Mouse (Mus musculus) stomach, embryonic 14.5 days (tissue): ENCODE measurements around the gene Knstrn. TPM values are rescaled to one million over a fixed set of nuclear protein-coding genes. Genes with fewer than 3 reads are reported as not detected.

Source experiments
- ATAC-seq: fragments of 200-750 bp; cut with Nextera tagmentation; 2 replicates; pipeline ENCODE4 v1.8.0; 2017; ENCODE audit warnings: low read depth, moderate TSS enrichment; ENCODE audit not compliant: insufficient number of reproducible peaks, insufficient read depth, low FRiP score
- H3K27ac ChIP-seq: fragments of 300-500 bp; sonication (generic); 2 replicates; pipeline ENCODE4 v1.5.1; 2014; ENCODE audit warnings: mild to moderate bottlenecking, low read length, moderate library complexity, mixed read lengths
- H3K27me3 ChIP-seq: fragments of 300-500 bp; sonication (generic); 2 replicates; pipeline ENCODE4 v1.6.1; 2014; ENCODE audit warnings: low read length, control low read depth, mixed read lengths; ENCODE audit not compliant: control insufficient read depth, insufficient read depth
- H3K36me3 ChIP-seq: fragments of 300-500 bp; sonication (generic); 2 replicates; pipeline ENCODE4 v1.6.1; 2014; ENCODE audit warnings: mild to moderate bottlenecking, control low read depth, low read length, moderate library complexity, mixed read lengths; ENCODE audit not compliant: control insufficient read depth, insufficient read depth
- H3K4me1 ChIP-seq: fragments of 300-500 bp; sonication (generic); 2 replicates; pipeline ENCODE4 v1.6.1; 2014; ENCODE audit warnings: low read length, control low read depth, mixed read lengths; ENCODE audit not compliant: control insufficient read depth, insufficient read depth
- H3K4me2 ChIP-seq: fragments of 300-500 bp; sonication (generic); replicated peaks from 2 replicates; pipeline ENCODE4 v1.6.1; 2014; ENCODE audit warnings: low read depth, low read length, control low read depth
- H3K4me3 ChIP-seq: fragments of 300-500 bp; sonication (generic); 2 replicates; pipeline ENCODE4 v1.5.1; 2014; ENCODE audit warnings: low read depth, low read length, control low read depth
- H3K9ac ChIP-seq: fragments of 300-500 bp; sonication (generic); replicated peaks from 2 replicates; pipeline ENCODE4 v1.6.1; 2014; ENCODE audit warnings: low read depth, mild to moderate bottlenecking, control low read depth, low read length, moderate library complexity, mixed read lengths
- H3K9me3 ChIP-seq: fragments of 300-500 bp; sonication (generic); 2 replicates; pipeline ENCODE4 v1.6.1; 2016; ENCODE audit warnings: low read depth, low read length, control low read depth; ENCODE audit not compliant: control insufficient read depth
- WGBS: fragments of 180-500 bp; shearing (Covaris S2); extraction: QIAGEN DNeasy Blood & Tissue Kit; methylation state at CpG from one replicate; pipeline ENCODE4 v1.1.7; 2014; 5-methylcytosine and 5-hydroxymethylcytosine counted together
- polyA plus RNA-seq: library from polyadenylated mRNA; unstranded; fragments of >200 nt; fragmentation: Nextera tagmentation; extraction: Ambion mirVana; gene quantifications from 2 replicates; pipeline ENCODE4 v1.2.1, GENCODE M21; 2014

Knstrn gene
- polyA plus RNA-seq, 1 experiment from 2014 or later, result 105 TPM

- 1% methylated on average over 13 of the region's 13 CpGs for WGBS
- no peak for ATAC-seq
- Histone ChIP-seq H3K27ac (no peak overlapping the region), H3K4me3 (peak overlapping the region; percentile 40), H3K9me3 (no peaks in the 10 kb centered on the region), H3K4me1 (peaks cover 21% of the 10 kb centered on the region; the same call in 1 of the 2 replicates), H3K9ac (0 out of 2 replicates have a peak overlapping the region, but pooled peaks have one; percentile 21), H3K27me3 (peaks cover 50% of the 10 kb centered on the region), H3K4me2 (peak overlapping the region; percentile 82), H3K36me3 (no peaks in the 10 kb centered on the region)
These were observed 83.1 kb downstream of the Knstrn start for GRCm38 (mm10) chr2:118896914-118897291.

GRCm38 (mm10) chr2:118897392-118897791 lies 83.6 kb downstream of the Knstrn start:
- Histone ChIP-seq H3K27me3 (peaks cover 50% of the 10 kb centered on the region), H3K4me1 (peaks cover 21% of the 10 kb centered on the region; the same call in 1 of the 2 replicates), H3K4me2 (peak overlapping the region; percentile 82), H3K9me3 (no peaks in the 10 kb centered on the region), H3K27ac (no peak overlapping the region), H3K36me3 (no peaks in the 10 kb centered on the region), H3K9ac (no peak overlapping the region), H3K4me3 (peak overlapping the region; percentile 40)
- no peak for ATAC-seq
- 4% methylated on average over 7 of the region's 7 CpGs for WGBS

- ATAC-seq, result no peak
- Histone ChIP-seq H3K36me3 (no peaks in the 10 kb centered on the region), H3K4me3 (no peak overlapping the region), H3K9ac (no peak overlapping the region), H3K4me2 (0 out of 2 replicates have a peak overlapping the region, but pooled peaks have one; percentile 82), H3K9me3 (no peaks in the 10 kb centered on the region), H3K4me1 (peaks cover 21% of the 10 kb centered on the region; the same call in 1 of the 2 replicates), H3K27me3 (peaks cover 50% of the 10 kb centered on the region), H3K27ac (no peak overlapping the region)
- 6% methylated on average over 11 of the region's 11 CpGs for WGBS
These were observed 84.0 kb downstream of the Knstrn start for GRCm38 (mm10) chr2:118897808-118898207.

- Histone ChIP-seq H3K4me2 (no peak overlapping the region), H3K27ac (no peak overlapping the region), H3K9me3 (no peaks in the 10 kb centered on the region), H3K9ac (no peak overlapping the region), H3K27me3 (peaks cover 50% of the 10 kb centered on the region), H3K4me1 (peaks cover 31% of the 10 kb centered on the region; the same call in 1 of the 2 replicates), H3K4me3 (no peak overlapping the region), H3K36me3 (no peaks in the 10 kb centered on the region)
- WGBS, result 15% methylated on average over 4 of the region's 4 CpGs
- no peak for ATAC-seq
These were observed 85.0 kb downstream of the Knstrn start for GRCm38 (mm10) chr2:118898771-118899170.

GRCm38 (mm10) chr2:118899306-118899705 lies 85.5 kb downstream of the Knstrn start:
- H3K36me3 ChIP-seq, result no peaks in the 10 kb centered on the region
- no peak overlapping the region for H3K4me2 ChIP-seq
- H3K9ac ChIP-seq, result no peak overlapping the region
- H3K9me3 ChIP-seq, result no peaks in the 10 kb centered on the region
- WGBS, result 16% methylated on average over 7 of the region's 7 CpGs
- no peak overlapping the region for H3K27ac ChIP-seq
- ATAC-seq, result no peak
- H3K27me3 ChIP-seq, result peaks cover 50% of the 10 kb centered on the region
- H3K4me1 ChIP-seq, result peaks cover 31% of the 10 kb centered on the region; the same call in 1 of the 2 replicates
- no peak overlapping the region for H3K4me3 ChIP-seq

- no peak for ATAC-seq
- peaks cover 45% of the 10 kb centered on the region for H3K27me3 ChIP-seq
- H3K27ac ChIP-seq, result no peak within 1 kb of the TSS
- no peaks in the 10 kb centered on the region for H3K36me3 ChIP-seq
- 2% methylated on average over 32 of the region's 32 CpGs for WGBS
- peaks cover 31% of the 10 kb centered on the region; the same call in 1 of the 2 replicates for H3K4me1 ChIP-seq
- no peaks in the 10 kb centered on the region for H3K9me3 ChIP-seq
- H3K4me3 ChIP-seq, result peak within 1 kb of the TSS; percentile 91
- peak within 1 kb of the TSS; percentile 98 for H3K4me2 ChIP-seq
- peak within 1 kb of the TSS; percentile 77 for H3K9ac ChIP-seq
These were observed 86.4 kb downstream of the Knstrn start, which contains the start of gene Bahd1 for GRCm38 (mm10) chr2:118899981-118900825. TSS of gene Bahd1 (plus strand) at chr2:118900377.

GRCm38 (mm10) chr2:118900826-118901140 lies 87.0 kb downstream of the Knstrn start:
- H3K4me3 ChIP-seq, result peak overlapping the region; percentile 91
- no peak for ATAC-seq
- H3K27ac ChIP-seq, result no peak overlapping the region
- peak overlapping the region; percentile 98 for H3K4me2 ChIP-seq
- H3K27me3 ChIP-seq, result peaks cover 41% of the 10 kb centered on the region
- H3K9me3 ChIP-seq, result no peaks in the 10 kb centered on the region
- peak overlapping the region; percentile 36 for H3K9ac ChIP-seq
- H3K36me3 ChIP-seq, result no peaks in the 10 kb centered on the region
- H3K4me1 ChIP-seq, result peaks cover 31% of the 10 kb centered on the region; the same call in 1 of the 2 replicates
- 0% methylated on average over 11 of the region's 11 CpGs for WGBS

GRCm38 (mm10) chr2:118901175-118902031 lies 87.6 kb downstream of the Knstrn start:
- peak overlapping the region; percentile 77 for H3K9ac ChIP-seq
- H3K4me2 ChIP-seq, result peak overlapping the region; percentile 98
- WGBS, result under 1% methylated on average over 85 of the region's 120 CpGs
- H3K9me3 ChIP-seq, result no peaks in the 10 kb centered on the region
- peaks cover 37% of the 10 kb centered on the region for H3K27me3 ChIP-seq
- no peaks in the 10 kb centered on the region for H3K36me3 ChIP-seq
- H3K4me3 ChIP-seq, result peak overlapping the region; percentile 91
- peaks cover 30% of the 10 kb centered on the region; the same call in 1 of the 2 replicates for H3K4me1 ChIP-seq
- ATAC-seq, result peak; percentile 90
- peak overlapping the region; percentile 77 for H3K27ac ChIP-seq
